Mouse (Mus musculus) cerebellum, adult 18-20 months (tissue): ENCODE measurements around the gene Ndufs3.

Source experiments
- DNase-seq, 2 experiments: peaks; one replicate each; pipeline ENCODE4 v3.0.0; 2021

Ndufs3 gene

DNA sequence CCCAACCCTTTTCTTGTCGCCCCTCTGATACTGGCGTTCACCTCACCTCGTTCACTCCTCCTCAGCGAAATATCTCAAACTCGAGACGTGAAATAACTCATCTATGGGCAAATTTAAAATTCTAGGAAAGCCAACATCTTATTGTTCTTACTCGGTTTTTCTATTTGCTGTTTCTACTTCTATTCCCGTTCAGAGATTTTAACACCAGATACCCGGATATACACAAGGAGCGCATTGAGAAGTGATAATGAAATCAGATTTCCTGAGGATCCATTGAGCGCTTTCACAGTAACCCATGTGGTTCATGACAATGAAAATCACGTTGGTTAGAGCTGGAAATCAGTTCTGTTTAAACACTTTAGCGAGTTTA is 57.0 kb downstream of the Ndufs3 start:
- DNase-seq = no peak

GRCm38 (mm10) chr2:90846955-90847680 is 57.5 kb downstream of the Ndufs3 start, which contains the start of gene Mtch2:
Gene Mtch2 (plus strand): TSS chr2:90847155.
- peak; percentile 98 to 100 for DNase-seq

DNA sequence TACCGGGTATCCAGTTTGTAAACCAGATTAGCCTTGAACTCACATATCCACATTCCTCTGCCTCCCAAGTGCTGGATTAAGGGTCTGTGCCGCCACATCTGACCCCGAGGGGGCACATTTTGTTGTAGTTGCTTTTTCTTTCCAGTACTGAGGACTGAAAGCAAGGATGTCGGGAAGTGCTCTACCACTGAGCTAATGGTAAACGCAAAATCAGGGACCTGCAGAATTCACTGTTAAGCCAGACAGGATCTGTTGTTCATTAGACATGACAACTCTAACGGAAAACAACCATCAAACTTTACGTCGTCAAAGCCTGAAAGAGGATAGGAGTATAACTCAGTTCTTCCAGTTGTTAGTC is 58.1 kb downstream of the Ndufs3 start:
- DNase-seq = peak in 1 of 2 experiments; percentile 32

DNA sequence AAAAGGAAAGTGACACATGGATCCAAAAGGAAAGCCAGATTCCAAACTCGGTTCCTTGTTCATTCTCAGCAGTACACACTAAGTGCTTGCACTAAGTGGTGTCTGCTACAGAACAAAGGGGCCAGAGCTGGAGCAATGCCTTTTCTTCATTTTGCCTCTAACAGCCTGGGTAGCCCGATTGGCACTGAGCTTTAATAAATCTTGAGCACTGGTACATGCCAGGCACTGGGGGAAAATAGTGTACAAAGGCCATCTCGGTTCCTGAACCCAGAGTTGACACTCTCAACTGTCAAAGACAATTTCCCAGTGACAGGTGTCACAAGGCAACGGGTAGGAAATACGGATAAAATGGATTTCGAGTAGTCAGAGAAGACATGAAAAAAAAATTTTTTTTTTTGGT is 58.5 kb downstream of the Ndufs3 start:
- DNase-seq = peak in 1 of 2 experiments; percentile 40

GRCm38 (mm10) chr2:90845234-90845633 is 59.4 kb downstream of the Ndufs3 start:
- no peak for DNase-seq
